Mouse (Mus musculus): ENCODE measurements around the gene Ppp4r3b. TPM values are rescaled to one million over a fixed set of nuclear protein-coding genes. Genes with fewer than 3 reads are reported as not detected.

The Ppp4r3b gene
- polyA plus RNA-seq (2012; rRNA removed) = 7.0 and 10.1 TPM in 2 replicates
- 35.0 and 42.9 TPM in 2 replicates for polyA plus RNA-seq (2014; fragmentation: Nextera tagmentation; extraction: Ambion mirVana)

- TF ChIP-seq EP300 (IDR thresholded peaks at IDR 0.05; ENCODE audit: low read depth) (peak; percentile 78), CTCF (IDR thresholded peaks at IDR 0.05; ENCODE audit: low read depth) (peak; percentile 24; the same call in 1 of the 2 replicates)
- ATAC-seq (ENCODE audit: insufficient read depth) = peak; percentile 95
- Histone ChIP-seq H3K9ac (replicated peaks) (peak within 1 kb of the TSS; percentile 100), H3K4me1 (replicated peaks; ENCODE audit: control insufficient read depth in 2 of 2, insufficient read depth in 2 of 2, low read length in 1 of 2) (peaks cover 4 to 7% of the 10 kb centered on the region in 2 experiments), H3K4me3 (ENCODE audit: insufficient read depth in 1 of 2, low read depth in 2 of 2, low read length in 2 of 2) (peak within 1 kb of the TSS; percentile 97 to 99), H3K4me2 (ENCODE audit: low read depth) (peak within 1 kb of the TSS; percentile 92), H3K27me3 (ENCODE audit: control insufficient read depth, insufficient read depth, low read length) (no peaks in the 10 kb centered on the region), H3K9me3 (ENCODE audit: control insufficient read depth, low read length) (no peaks in the 10 kb centered on the region), H3K27ac (peak within 1 kb of the TSS; percentile 95), H3K36me3 (replicated peaks; ENCODE audit: control insufficient read depth, insufficient read depth, low read depth) (no peaks in the 10 kb centered on the region)
- DNase-seq (ENCODE audit: low read depth in 3 of 3, low spot score in 3 of 3) = peak; percentile 94 to 96 (median 95)
- WGBS (ENCODE audit: insufficient replicate concordance) = under 1% methylated on average over 50 of the region's 50 CpGs
Measured at GRCm38 (mm10) chr11:29172563-29173124, at the start of gene Ppp4r3b. Ppp4r3b (plus strand) TSS chr11:29172890.

DNA sequence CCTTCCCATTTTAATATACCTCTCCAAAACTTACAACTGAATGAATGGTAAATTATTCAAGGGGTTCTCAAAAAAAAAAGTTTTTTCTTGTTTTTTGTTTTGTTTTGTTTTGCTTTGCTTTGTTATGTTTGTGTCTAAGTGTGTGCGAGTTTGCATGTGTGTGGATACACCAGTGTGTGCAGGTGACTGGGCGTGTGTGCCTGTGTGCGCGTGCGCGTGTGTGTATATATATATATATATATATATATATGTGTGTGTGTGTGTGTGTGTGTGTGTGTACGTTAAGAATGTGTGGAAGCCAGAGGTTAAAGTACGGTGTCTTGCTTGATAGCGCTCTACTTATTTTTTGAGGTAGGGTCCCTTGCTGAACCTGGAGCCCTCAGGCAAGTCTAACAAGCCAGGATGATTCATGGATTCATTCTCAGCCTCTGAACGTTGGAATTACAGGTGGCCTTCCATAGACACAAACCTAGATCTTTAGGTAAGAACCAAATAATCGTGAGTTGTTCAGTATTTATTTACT lies 42.8 kb upstream of the Ppp4r3b start:
- DNase-seq (ENCODE audit: low read depth in 3 of 3, low spot score in 3 of 3) = no peak
- TF ChIP-seq CTCF (IDR thresholded peaks at IDR 0.05; ENCODE audit: low read depth) (no peak), EP300 (IDR thresholded peaks at IDR 0.05; ENCODE audit: low read depth) (no peak)
- Histone ChIP-seq H3K27ac (no peak overlapping the region), H3K9ac (replicated peaks) (peak overlapping the region; percentile 93), H3K27me3 (ENCODE audit: control insufficient read depth, insufficient read depth, low read length) (no peaks in the 10 kb centered on the region), H3K36me3 (replicated peaks; ENCODE audit: control insufficient read depth, insufficient read depth, low read depth) (peaks cover 9% of the 10 kb centered on the region), H3K9me3 (ENCODE audit: control insufficient read depth, low read length) (no peaks in the 10 kb centered on the region), H3K4me1 (replicated peaks; ENCODE audit: control insufficient read depth in 2 of 2, insufficient read depth in 2 of 2, low read length in 1 of 2) (peaks cover 0 to 2% of the 10 kb centered on the region in 2 experiments; a peak in 2 of 4 replicates), H3K4me2 (ENCODE audit: low read depth) (peak overlapping the region; percentile 88), H3K4me3 (ENCODE audit: insufficient read depth in 1 of 2, low read depth in 2 of 2, low read length in 2 of 2) (peak overlapping the region; percentile 96 to 99)
- peak; percentile 12; the same call in 1 of the 2 replicates for ATAC-seq (ENCODE audit: insufficient read depth)
- WGBS (ENCODE audit: insufficient replicate concordance) = 55% methylated on average over 11 of the region's 11 CpGs

DNA sequence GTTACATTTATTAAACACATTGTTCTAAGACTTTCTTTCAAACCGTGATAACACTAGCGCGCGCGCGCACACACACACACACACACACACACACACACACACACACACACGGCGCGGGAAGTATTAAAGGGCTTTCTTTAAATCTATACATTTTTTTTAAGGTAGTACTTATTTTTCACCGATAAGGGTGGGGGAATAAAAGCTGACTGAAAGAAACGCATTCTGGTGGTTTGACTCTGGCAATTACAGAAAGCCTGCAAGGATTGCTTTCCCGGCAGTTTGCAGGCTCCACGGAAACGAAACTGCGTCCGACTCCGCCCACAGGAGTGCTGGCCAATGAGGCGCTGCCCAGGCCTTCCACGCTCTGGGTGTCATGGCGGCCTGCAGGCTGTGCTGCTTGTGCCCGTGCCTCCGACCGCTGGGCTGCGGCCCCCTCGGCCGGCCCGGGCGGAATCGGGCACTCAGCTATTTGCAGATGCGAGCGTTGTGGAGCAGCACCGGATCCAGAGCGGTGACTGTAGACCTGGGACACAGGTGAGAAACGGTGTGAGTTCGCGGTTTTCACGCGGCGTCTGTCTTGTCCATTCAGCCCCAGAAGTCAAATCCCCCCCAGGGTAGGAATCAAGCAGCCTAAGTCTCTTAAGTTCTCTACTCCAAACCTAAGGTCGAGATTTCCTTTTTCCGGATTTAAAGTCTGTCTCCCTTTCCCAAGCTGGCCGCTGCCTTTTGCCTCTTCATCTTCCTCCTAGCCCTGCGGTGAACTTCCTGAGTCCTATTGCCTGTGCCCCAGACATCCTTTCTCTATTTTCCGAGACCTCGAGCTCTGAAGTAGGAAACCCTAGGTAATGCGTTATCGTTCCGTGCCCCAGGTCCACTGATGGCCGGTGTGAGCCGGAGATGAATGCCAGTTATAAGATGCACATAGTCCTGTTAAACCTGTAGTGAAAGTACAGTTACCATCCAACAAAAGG lies 42.0 kb upstream of the Ppp4r3b start, which contains the start of gene Pnpt1:
TSS of gene Pnpt1 (plus strand) at position 360 of the 971 bp plus-strand sequence.
- no peak for TF ChIP-seq EP300 (IDR thresholded peaks at IDR 0.05; ENCODE audit: low read depth)
- TF ChIP-seq CTCF (IDR thresholded peaks at IDR 0.05; ENCODE audit: low read depth) = no peak
- WGBS (ENCODE audit: insufficient replicate concordance) = 2% methylated on average over 50 of the region's 50 CpGs
- Histone ChIP-seq H3K9ac (replicated peaks) (peak within 1 kb of the TSS; percentile 93), H3K9me3 (ENCODE audit: control insufficient read depth, low read length) (no peaks in the 10 kb centered on the region), H3K4me3 (ENCODE audit: insufficient read depth in 1 of 2, low read depth in 2 of 2, low read length in 2 of 2) (peak within 1 kb of the TSS; percentile 96 to 99), H3K4me1 (replicated peaks; ENCODE audit: control insufficient read depth in 2 of 2, insufficient read depth in 2 of 2, low read length in 1 of 2) (peaks cover 0 to 2% of the 10 kb centered on the region in 2 experiments; a peak in 2 of 4 replicates), H3K27me3 (ENCODE audit: control insufficient read depth, insufficient read depth, low read length) (no peaks in the 10 kb centered on the region), H3K4me2 (ENCODE audit: low read depth) (peak within 1 kb of the TSS; percentile 88), H3K36me3 (replicated peaks; ENCODE audit: control insufficient read depth, insufficient read depth, low read depth) (peaks cover 10% of the 10 kb centered on the region), H3K27ac (peak within 1 kb of the TSS; percentile 41)
- ATAC-seq (ENCODE audit: insufficient read depth) (peak; percentile 100), DNase-seq (ENCODE audit: low read depth in 3 of 3, low spot score in 3 of 3) (peak; percentile 82 to 87 (median 86))

- TF ChIP-seq EP300 (IDR thresholded peaks at IDR 0.05; ENCODE audit: low read depth) = no peak
- no peak for TF ChIP-seq CTCF (IDR thresholded peaks at IDR 0.05; ENCODE audit: low read depth)
- no peaks in the 10 kb centered on the region for H3K27me3 ChIP-seq (ENCODE audit: control insufficient read depth, insufficient read depth, low read length)
- no peak overlapping the region for H3K4me3 ChIP-seq (ENCODE audit: insufficient read depth in 1 of 2, low read depth in 2 of 2, low read length in 2 of 2)
- H3K27ac ChIP-seq = no peak overlapping the region
- H3K36me3 ChIP-seq (replicated peaks; ENCODE audit: control insufficient read depth, insufficient read depth, low read depth) = peaks cover 15% of the 10 kb centered on the region
- H3K9ac ChIP-seq (replicated peaks) = no peak overlapping the region
- no peak for DNase-seq (ENCODE audit: low read depth in 3 of 3, low spot score in 3 of 3)
- no peak for ATAC-seq (ENCODE audit: insufficient read depth)
- H3K4me1 ChIP-seq (replicated peaks; ENCODE audit: control insufficient read depth in 2 of 2, insufficient read depth in 2 of 2, low read length in 1 of 2) = no peaks in the 10 kb centered on the region
- H3K4me2 ChIP-seq (ENCODE audit: low read depth) = no peak overlapping the region
- 55% methylated on average over 1 of the region's 1 CpGs for whole genome bisulfite sequencing (ENCODE audit: insufficient replicate concordance)
- H3K9me3 ChIP-seq (ENCODE audit: control insufficient read depth, low read length) = no peaks in the 10 kb centered on the region
Measured at GRCm38 (mm10) chr11:29140671-29141070, 32.0 kb upstream of the Ppp4r3b start.

All from liver, embryonic 14.5 days (tissue).